Mouse (Mus musculus) lung, postnatal 25 days (tissue): ENCODE measurements around the gene Pfn4.
"Not testable (repeated sequence)": the region's sequence is repeated elsewhere in the genome, so short reads cannot be mapped to it uniquely, and the experiment has no call there.

Source experiments
- DNase-seq: peaks from one replicate; pipeline ENCODE4 v3.0.0; 2022; ENCODE audit warnings: low spot score

Pfn4 gene

GRCm38 (mm10) chr12:4768492-4769332 lies at the start of gene Pfn4, which contains the start of gene Fam228b:
Gene Pfn4 (plus strand): TSS chr12:4769022.
Gene Fam228b (minus strand): TSS chr12:4769267.
- DNase-seq: peak; percentile 96

GRCm38 (mm10) chr12:4719066-4719761 lies 49.6 kb upstream of the Pfn4 start:
- no peak for DNase-seq

GRCm38 (mm10) chr12:4719762-4720754 lies 48.8 kb upstream of the Pfn4 start:
- DNase-seq: no peak

- no peak for DNase-seq
These were observed 39.7 kb upstream of the Pfn4 start for GRCm38 (mm10) chr12:4729165-4729564.

- no peak for DNase-seq
These were observed 37.2 kb upstream of the Pfn4 start for GRCm38 (mm10) chr12:4731629-4732028.

- DNase-seq: no peak
These were observed 36.5 kb upstream of the Pfn4 start for GRCm38 (mm10) chr12:4732332-4732731.

GRCm38 (mm10) chr12:4738031-4738576 lies 30.7 kb upstream of the Pfn4 start, which contains the start of gene Fam228a:
Gene Fam228a (minus strand): TSS chr12:4738430.
- no peak for DNase-seq

- no peak for DNase-seq
These were observed 28.0 kb upstream of the Pfn4 start for GRCm38 (mm10) chr12:4740823-4741222.

GRCm38 (mm10) chr12:4742183-4742582 lies 26.6 kb upstream of the Pfn4 start:
- DNase-seq: no peak

GRCm38 (mm10) chr12:4744486-4744885 lies 24.3 kb upstream of the Pfn4 start:
- no peak for DNase-seq

GRCm38 (mm10) chr12:4754451-4754850 lies 14.4 kb upstream of the Pfn4 start:
- DNase-seq: not testable (repeated sequence)

GRCm38 (mm10) chr12:4757060-4757459 lies 11.8 kb upstream of the Pfn4 start:
- no peak for DNase-seq

- DNase-seq: no peak
These were observed 506 bp downstream of the Pfn4 start for GRCm38 (mm10) chr12:4769333-4769723.

GRCm38 (mm10) chr12:4774895-4775587 lies 6.2 kb downstream of the Pfn4 start:
- DNase-seq: no peak

GRCm38 (mm10) chr12:4775588-4775949 lies 6.7 kb downstream of the Pfn4 start:
- DNase-seq: no peak

GRCm38 (mm10) chr12:4777734-4778133 lies 8.9 kb downstream of the Pfn4 start:
- DNase-seq: no peak

- DNase-seq: no peak
These were observed 11.4 kb downstream of the Pfn4 start for GRCm38 (mm10) chr12:4780245-4780644.

GRCm38 (mm10) chr12:4781270-4781669 lies 12.4 kb downstream of the Pfn4 start:
- DNase-seq: no peak

GRCm38 (mm10) chr12:4781725-4782404 lies 13.0 kb downstream of the Pfn4 start:
- DNase-seq: not testable (repeated sequence)

- no peak for DNase-seq
These were observed 14.8 kb downstream of the Pfn4 start for GRCm38 (mm10) chr12:4783598-4783997.
